Mouse (Mus musculus) heart, embryonic 13.5 days (tissue): Measurements from ENCODE around the gene Auts2. TPM values are rescaled to one million over a fixed set of nuclear protein-coding genes. Genes with fewer than 3 reads are reported as not detected.
A peak's percentile ranks its signal among the peaks of the same experiment; 100 is the strongest.

Experiments
- ATAC-seq: fragments of 200-750 bp; cut with Nextera tagmentation; 2 replicates; pipeline ENCODE4 v1.8.0; 2017; ENCODE audit warnings: moderate TSS enrichment; ENCODE audit not compliant: insufficient number of reproducible peaks, low FRiP score, low TSS enrichment; ENCODE audit errors: extremely low read depth
- H3K27ac ChIP-seq: fragments of 300-500 bp; sonication (generic); replicated peaks from 2 replicates; pipeline ENCODE4 v1.5.1; 2015; ENCODE audit warnings: moderate library complexity, mild to moderate bottlenecking, inconsistent platforms
- H3K27me3 ChIP-seq: fragments of 300-500 bp; sonication (generic); replicated peaks from 2 replicates; pipeline ENCODE4 v1.6.1; 2015; ENCODE audit warnings: mild to moderate bottlenecking, inconsistent platforms
- H3K36me3 ChIP-seq: fragments of 300-500 bp; sonication (generic); 2 replicates; pipeline ENCODE4 v1.6.1; 2015; ENCODE audit warnings: mild to moderate bottlenecking, inconsistent platforms
- H3K4me1 ChIP-seq: fragments of 300-500 bp; sonication (generic); 2 replicates; pipeline ENCODE4 v1.6.1; 2015; ENCODE audit warnings: inconsistent platforms
- H3K4me2 ChIP-seq: fragments of 300-500 bp; sonication (generic); 2 replicates; pipeline ENCODE4 v1.6.1; 2015; ENCODE audit warnings: inconsistent platforms, mild to moderate bottlenecking, moderate library complexity
- H3K4me3 ChIP-seq: fragments of 300-500 bp; sonication (generic); 2 replicates; pipeline ENCODE4 v1.5.1; 2015; ENCODE audit warnings: moderate library complexity, mild to moderate bottlenecking, inconsistent platforms
- H3K9ac ChIP-seq: fragments of 300-500 bp; sonication (generic); 2 replicates; pipeline ENCODE4 v1.6.1; 2015; ENCODE audit warnings: inconsistent platforms, mild to moderate bottlenecking, moderate library complexity
- H3K9me3 ChIP-seq: fragments of 300-500 bp; sonication (generic); 2 replicates; pipeline ENCODE4 v1.6.1; 2016; ENCODE audit warnings: inconsistent platforms
- WGBS: fragments of 180-500 bp; shearing (Covaris S2); methylation state at CpG from one replicate; pipeline ENCODE4 v1.1.7; 2015; ENCODE audit warnings: mixed read lengths; 5-methylcytosine and 5-hydroxymethylcytosine counted together
- polyA plus RNA-seq: library from polyadenylated mRNA; unstranded; fragments of >200 nt; fragmentation: Nextera tagmentation; extraction: Ambion mirVana; gene quantifications from 2 replicates; pipeline ENCODE4 v1.2.1, GENCODE M21; 2015

The Auts2 gene
- polyA plus RNA-seq, 1 experiment from 2014 or later = 13.8 TPM

DNA sequence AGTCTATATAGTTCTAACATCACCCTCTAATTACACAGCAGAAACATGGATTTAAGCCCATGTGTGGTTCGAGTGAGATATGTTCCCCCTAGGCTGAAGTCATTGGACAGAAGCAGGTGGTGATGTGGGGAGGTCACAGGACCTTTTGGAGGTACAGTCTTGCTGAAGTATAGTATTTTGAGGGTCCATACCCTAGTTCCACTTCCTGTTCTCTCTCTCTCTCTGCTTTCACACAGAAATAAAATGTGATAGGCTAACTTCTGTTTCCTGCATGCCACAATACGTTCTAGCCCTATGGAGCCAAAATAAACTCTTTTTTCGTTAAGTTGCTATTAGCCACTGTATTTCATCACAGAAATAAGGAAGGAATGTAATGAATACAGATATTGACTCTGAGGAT is 376.6 kb downstream of the Auts2 start:
- Histone ChIP-seq H3K4me2 (no peak overlapping the region), H3K9me3 (no peaks in the 10 kb centered on the region), H3K4me1 (peaks cover 26% of the 10 kb centered on the region), H3K27me3 (no peaks in the 10 kb centered on the region), H3K9ac (no peak overlapping the region), H3K27ac (no peak overlapping the region), H3K4me3 (no peak overlapping the region), H3K36me3 (no peaks in the 10 kb centered on the region)
- ATAC-seq = no peak
- WGBS = 60% methylated on average over 3 of the region's 3 CpGs

GRCm38 (mm10) chr5:132163960-132164359 is 379.2 kb downstream of the Auts2 start:
- H3K9me3 ChIP-seq = no peaks in the 10 kb centered on the region
- WGBS = 74% methylated on average over 10 of the region's 10 CpGs
- no peak for ATAC-seq
- H3K4me1 ChIP-seq = peaks cover 24% of the 10 kb centered on the region
- H3K4me2 ChIP-seq = no peak overlapping the region
- H3K9ac ChIP-seq = no peak overlapping the region
- H3K27ac ChIP-seq = no peak overlapping the region
- H3K27me3 ChIP-seq = no peaks in the 10 kb centered on the region
- H3K36me3 ChIP-seq = no peaks in the 10 kb centered on the region
- no peak overlapping the region for H3K4me3 ChIP-seq

DNA sequence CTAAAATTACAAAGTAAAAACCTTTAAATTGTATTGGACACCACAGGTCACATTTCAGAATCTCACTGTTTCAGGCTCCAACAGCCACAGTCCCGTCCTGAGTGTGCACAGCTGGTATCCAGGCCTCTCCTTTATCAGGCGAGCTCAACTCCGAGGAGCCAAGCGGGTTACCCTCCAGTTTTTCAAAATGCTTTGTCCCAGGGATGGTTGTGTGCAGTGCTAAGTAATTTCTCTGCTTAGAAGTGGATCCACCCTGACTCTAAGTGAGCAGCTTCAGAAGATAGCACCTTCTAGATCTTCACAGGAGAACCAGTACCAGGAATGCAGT is 381.0 kb downstream of the Auts2 start:
- H3K4me2 ChIP-seq = no peak overlapping the region
- H3K36me3 ChIP-seq = no peaks in the 10 kb centered on the region
- no peaks in the 10 kb centered on the region for H3K9me3 ChIP-seq
- H3K9ac ChIP-seq = no peak overlapping the region
- peaks cover 22% of the 10 kb centered on the region for H3K4me1 ChIP-seq
- H3K27ac ChIP-seq = peak overlapping the region; percentile 56; the same call in 1 of the 2 replicates
- 41% methylated on average over 4 of the region's 4 CpGs for WGBS
- ATAC-seq = no peak
- H3K27me3 ChIP-seq = no peaks in the 10 kb centered on the region
- no peak overlapping the region for H3K4me3 ChIP-seq

- Histone ChIP-seq H3K9ac (no peak overlapping the region), H3K36me3 (no peaks in the 10 kb centered on the region), H3K4me2 (no peak overlapping the region), H3K27ac (peak overlapping the region; percentile 56), H3K4me3 (no peak overlapping the region), H3K9me3 (no peaks in the 10 kb centered on the region), H3K27me3 (no peaks in the 10 kb centered on the region), H3K4me1 (peaks cover 22% of the 10 kb centered on the region)
- 49% methylated on average over 9 of the region's 9 CpGs for WGBS
- ATAC-seq = no peak; the same call in 1 of the 2 replicates
Measured at GRCm38 (mm10) chr5:132161338-132162205, 381.6 kb downstream of the Auts2 start.

DNA sequence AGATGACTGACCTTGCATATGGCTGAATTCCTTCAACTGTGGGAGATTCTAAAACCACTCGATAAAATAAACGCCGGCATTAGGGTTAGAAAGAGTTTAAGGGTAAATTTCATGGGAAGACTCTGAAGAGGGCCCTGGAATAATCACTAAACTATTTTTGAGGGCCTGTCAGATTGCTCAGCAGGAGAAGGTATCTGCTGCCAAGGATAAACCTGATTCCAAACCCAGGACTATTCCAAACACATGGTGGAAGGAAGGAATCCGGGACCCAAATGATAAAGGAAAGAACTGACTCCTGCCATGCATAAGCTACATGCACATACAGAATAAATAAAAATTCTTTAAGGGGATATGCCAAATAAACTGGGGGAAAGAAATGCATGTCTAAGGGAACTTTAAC is 399.0 kb downstream of the Auts2 start:
- peaks cover 9% of the 10 kb centered on the region for H3K4me1 ChIP-seq
- no peak overlapping the region for H3K4me3 ChIP-seq
- H3K9me3 ChIP-seq = no peaks in the 10 kb centered on the region
- no peak for ATAC-seq
- H3K9ac ChIP-seq = no peak overlapping the region
- WGBS = 79% methylated on average over 4 of the region's 4 CpGs
- H3K27me3 ChIP-seq = no peaks in the 10 kb centered on the region
- no peaks in the 10 kb centered on the region for H3K36me3 ChIP-seq
- H3K4me2 ChIP-seq = no peak overlapping the region
- H3K27ac ChIP-seq = no peak overlapping the region

DNA sequence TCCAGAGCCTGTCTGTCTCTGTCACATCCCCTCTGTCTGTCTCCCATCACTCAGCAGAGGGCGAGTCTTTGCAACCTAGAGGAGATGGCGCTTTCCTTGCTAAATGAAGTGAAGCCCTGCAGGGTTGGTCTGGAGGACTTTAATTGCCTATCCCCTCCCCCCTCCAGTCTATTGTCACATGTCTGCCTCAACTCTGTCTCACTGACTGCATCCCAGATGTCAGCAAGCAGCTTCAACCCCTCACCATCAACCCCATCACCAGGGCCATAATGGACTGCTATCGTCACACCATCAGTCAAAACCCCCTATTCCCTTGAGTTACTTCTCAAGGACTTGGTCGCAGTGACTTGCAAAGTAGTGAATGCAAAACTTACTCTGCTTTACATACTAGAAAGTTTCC is 402.3 kb downstream of the Auts2 start:
- peaks cover 15% of the 10 kb centered on the region for H3K4me1 ChIP-seq
- H3K27me3 ChIP-seq = no peaks in the 10 kb centered on the region
- no peaks in the 10 kb centered on the region for H3K9me3 ChIP-seq
- ATAC-seq = no peak
- no peak overlapping the region for H3K9ac ChIP-seq
- no peak overlapping the region for H3K4me2 ChIP-seq
- no peak overlapping the region for H3K4me3 ChIP-seq
- 47% methylated on average over 4 of the region's 4 CpGs for WGBS
- no peaks in the 10 kb centered on the region for H3K36me3 ChIP-seq
- no peak overlapping the region for H3K27ac ChIP-seq

DNA sequence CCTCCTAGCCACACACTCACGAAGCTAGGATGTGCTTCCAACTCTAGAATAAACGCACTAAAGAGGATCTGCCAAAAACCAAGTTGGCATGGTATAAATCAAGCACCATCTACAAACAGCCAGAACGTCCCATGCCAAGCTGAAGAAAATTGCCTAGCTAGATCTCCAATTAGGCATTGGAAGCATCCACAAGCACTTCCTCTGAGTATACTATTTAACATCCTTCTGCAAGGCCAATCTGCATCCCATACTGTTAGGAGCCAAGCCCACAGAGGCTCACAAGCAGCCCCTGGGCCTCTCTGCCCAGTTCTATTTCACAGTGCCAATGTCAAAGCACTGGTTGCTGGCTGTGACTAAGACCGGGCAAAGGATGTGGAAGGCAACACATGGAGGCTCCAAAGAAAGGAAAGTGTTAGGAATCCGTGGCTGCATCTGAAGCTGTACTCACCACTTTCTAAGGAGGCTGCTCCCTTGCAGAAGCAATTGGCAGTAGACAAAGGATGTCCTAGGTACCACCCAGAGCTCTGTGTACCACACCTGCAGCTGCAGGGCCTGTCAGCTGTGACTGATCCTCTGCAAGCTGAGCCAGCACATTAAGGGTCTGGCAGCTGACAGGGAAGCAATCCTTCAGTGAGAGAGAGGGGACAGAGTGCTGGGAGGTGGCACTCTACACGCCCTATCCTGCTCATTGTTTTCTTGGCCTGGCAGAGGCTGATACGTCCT is 407.0 kb downstream of the Auts2 start:
- Histone ChIP-seq H3K4me3 (no peak overlapping the region), H3K4me2 (no peak overlapping the region), H3K27ac (peak overlapping the region; percentile 42; the same call in 1 of the 2 replicates), H3K36me3 (no peaks in the 10 kb centered on the region), H3K4me1 (peaks cover 37% of the 10 kb centered on the region), H3K9me3 (no peaks in the 10 kb centered on the region), H3K9ac (no peak overlapping the region), H3K27me3 (no peaks in the 10 kb centered on the region)
- ATAC-seq = no peak
- 56% methylated on average over 7 of the region's 7 CpGs for WGBS

- H3K4me1 ChIP-seq = peaks cover 48% of the 10 kb centered on the region
- H3K4me3 ChIP-seq = no peak overlapping the region
- H3K9me3 ChIP-seq = no peaks in the 10 kb centered on the region
- H3K27ac ChIP-seq = no peak overlapping the region
- H3K36me3 ChIP-seq = no peaks in the 10 kb centered on the region
- WGBS = 49% methylated on average over 3 of the region's 3 CpGs
- ATAC-seq = no peak
- no peak overlapping the region for H3K9ac ChIP-seq
- H3K4me2 ChIP-seq = no peak overlapping the region
- H3K27me3 ChIP-seq = no peaks in the 10 kb centered on the region
Measured at GRCm38 (mm10) chr5:132131948-132132347, 411.2 kb downstream of the Auts2 start.

DNA sequence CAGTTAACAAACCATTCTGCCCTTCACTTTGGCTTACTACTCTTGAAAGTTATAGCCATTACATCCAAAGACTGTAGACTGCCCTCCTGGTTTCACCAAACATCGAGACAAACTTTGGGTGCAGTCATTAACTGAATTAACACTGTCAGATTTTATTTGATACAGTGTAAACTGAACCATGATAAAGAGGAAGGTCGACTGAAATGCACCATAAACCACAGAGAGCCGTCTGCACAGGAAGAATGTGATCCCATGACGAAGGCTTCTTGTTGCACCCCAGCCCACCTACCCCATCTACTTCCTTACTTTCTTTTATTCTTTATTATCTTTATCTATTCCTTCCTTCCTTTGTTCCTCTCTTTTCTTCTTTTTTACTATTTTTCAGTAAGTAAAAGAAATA is 412.6 kb downstream of the Auts2 start:
- Histone ChIP-seq H3K9ac (no peak overlapping the region), H3K4me3 (no peak overlapping the region), H3K4me2 (no peak overlapping the region), H3K9me3 (no peaks in the 10 kb centered on the region), H3K36me3 (no peaks in the 10 kb centered on the region), H3K27ac (no peak overlapping the region), H3K27me3 (no peaks in the 10 kb centered on the region), H3K4me1 (peaks cover 36% of the 10 kb centered on the region)
- no peak for ATAC-seq
- WGBS = 50% methylated on average over 4 of the region's 4 CpGs

GRCm38 (mm10) chr5:132126626-132127025 is 416.5 kb downstream of the Auts2 start:
- no peak overlapping the region for H3K4me3 ChIP-seq
- H3K9ac ChIP-seq = no peak overlapping the region
- H3K36me3 ChIP-seq = no peaks in the 10 kb centered on the region
- H3K4me2 ChIP-seq = no peak overlapping the region
- WGBS = 82% methylated on average over 12 of the region's 12 CpGs
- H3K4me1 ChIP-seq = peaks cover 21% of the 10 kb centered on the region
- no peaks in the 10 kb centered on the region for H3K9me3 ChIP-seq
- H3K27me3 ChIP-seq = no peaks in the 10 kb centered on the region
- H3K27ac ChIP-seq = no peak overlapping the region
- no peak for ATAC-seq

- Histone ChIP-seq H3K27ac (no peak overlapping the region), H3K4me3 (no peak overlapping the region), H3K4me2 (no peak overlapping the region), H3K9me3 (no peaks in the 10 kb centered on the region), H3K36me3 (no peaks in the 10 kb centered on the region), H3K4me1 (no peaks in the 10 kb centered on the region), H3K27me3 (no peaks in the 10 kb centered on the region), H3K9ac (no peak overlapping the region)
- WGBS = 69% methylated on average over 3 of the region's 3 CpGs
- no peak for ATAC-seq
Measured at GRCm38 (mm10) chr5:132115631-132116030, 427.5 kb downstream of the Auts2 start.
